Mouse (Mus musculus): Measurements from ENCODE around the gene Pgp. TPM values are rescaled to one million over a fixed set of nuclear protein-coding genes. Genes with fewer than 3 reads are reported as not detected.

Gene Pgp
- total RNA-seq, 4 experiments from 2014 or later = 39.9 to 44.4 (median 41.4) TPM

DNA sequence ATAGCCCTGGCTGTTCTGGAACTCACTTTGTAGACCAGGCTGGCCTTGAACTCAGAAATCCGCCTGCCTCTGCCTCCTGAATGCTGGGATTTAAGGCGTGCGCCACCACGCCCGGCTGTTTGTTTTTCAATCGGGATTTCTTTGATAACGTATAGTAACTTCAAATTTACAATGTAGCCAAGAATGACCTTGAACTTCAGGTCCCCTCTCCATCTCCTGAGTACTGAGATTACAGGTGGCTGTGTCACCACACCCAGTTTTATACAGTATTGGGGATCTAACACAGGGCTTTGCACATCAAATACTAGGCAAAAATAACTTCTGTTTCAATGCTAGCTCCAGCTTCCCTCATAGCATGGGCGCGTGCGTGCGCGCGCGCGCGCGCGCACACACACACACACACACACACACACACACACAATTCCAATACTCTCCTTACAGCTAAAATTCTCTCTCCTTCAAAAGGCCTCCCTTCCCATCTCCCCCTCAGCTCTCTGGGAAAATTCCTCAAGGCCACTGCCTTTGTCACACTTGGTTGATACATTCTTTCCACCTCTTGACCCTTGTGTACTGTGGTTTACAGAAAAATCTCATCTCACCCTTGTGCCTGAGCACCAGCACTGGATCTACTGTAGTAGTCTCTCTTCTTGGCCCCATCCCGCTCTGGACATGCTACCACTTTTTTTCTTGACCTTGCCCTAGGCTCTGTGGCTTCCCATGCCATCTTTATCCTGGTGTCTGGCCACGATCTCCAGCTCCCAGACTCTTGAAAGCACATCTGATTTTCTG, 11.0 kb downstream of the Pgp start:
- DNase-seq (ENCODE audit: low spot score) = no peak

DNA sequence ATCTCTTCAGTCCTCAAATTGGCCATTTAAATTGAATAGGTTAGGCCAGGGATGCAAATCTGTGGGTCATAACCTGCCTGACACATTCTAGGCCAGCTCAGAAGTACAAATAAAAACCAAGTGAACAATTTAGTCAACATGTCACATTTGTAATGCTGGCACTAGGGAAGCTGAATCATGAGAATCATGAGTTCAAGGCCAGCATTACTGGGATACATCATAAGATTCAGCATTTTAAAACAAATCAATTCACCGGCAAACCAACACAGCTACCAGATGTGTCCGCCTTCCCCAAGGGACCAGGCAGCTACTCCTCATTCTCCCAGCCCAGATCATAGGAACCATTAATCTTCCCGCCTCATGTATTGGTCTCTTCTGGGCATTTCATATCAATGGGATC, 13.3 kb downstream of the Pgp start:
- no peak for DNase-seq (ENCODE audit: low spot score)

DNA sequence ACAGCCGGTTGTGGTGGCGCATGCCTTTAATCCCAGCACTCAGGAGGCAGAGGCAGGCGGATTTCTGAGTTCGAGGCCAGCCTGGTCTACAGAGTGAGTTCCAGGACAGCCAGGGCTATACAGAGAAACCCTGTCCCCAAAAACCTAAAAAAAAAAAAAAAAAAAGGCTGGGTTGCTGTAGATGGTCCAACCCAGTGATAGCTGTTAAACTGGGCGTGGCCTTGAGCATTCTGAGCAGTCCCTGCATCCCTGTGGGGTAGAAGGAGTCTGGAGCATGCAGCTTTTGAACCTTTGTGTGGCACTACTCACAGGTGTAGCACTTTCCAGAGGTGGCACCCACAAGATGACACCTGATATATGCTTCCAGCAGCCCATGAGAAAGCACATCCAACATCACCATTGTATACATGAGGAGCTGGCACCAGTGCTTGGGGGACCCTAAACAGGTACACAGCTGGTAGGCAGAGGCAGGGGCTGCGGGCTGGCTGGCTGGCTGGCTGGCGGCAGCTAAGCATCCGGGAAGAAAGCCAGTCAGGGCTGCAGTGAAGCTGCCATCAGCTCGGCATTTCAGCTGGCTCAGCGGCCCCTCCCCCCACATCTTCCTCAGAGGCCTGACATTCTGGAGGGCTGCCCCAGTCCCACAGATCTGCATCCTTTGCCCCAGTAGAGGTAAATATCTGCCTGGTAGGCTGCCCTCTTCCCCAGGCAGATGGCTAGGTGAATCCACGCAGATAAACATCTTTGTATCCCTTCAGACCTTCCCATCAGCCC, 15.1 kb downstream of the Pgp start:
- DNase-seq (ENCODE audit: low spot score) = no peak

DNA sequence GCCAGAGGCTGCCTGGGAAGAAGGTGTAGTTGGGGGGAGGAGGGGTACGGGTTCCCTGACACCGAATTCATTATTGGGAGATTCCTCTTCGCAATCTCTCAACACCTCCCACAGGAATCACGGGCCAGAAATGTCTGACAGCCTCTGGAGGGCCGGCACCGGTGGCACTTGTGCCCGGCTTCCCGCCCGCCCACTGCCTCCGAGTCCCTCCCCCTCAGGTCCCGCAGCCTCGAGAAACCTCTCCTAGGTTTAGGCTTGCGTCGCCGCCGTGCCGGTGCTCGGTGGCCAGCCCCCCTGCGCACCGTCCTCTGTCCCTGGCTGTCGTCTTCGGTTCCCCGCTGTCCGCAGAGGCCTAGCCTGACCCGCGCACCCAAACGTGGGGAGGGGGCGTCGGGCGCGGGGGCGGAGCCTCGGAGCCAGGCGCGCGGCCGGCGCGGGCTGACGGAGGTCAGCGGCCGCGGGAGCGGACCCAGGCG, 18.0 kb downstream of the Pgp start, which contains the start of gene Caskin1:
TSS of gene Caskin1 (plus strand) at position 416 of the 476 bp plus-strand sequence.
- DNase-seq (ENCODE audit: low spot score) = no peak

DNA sequence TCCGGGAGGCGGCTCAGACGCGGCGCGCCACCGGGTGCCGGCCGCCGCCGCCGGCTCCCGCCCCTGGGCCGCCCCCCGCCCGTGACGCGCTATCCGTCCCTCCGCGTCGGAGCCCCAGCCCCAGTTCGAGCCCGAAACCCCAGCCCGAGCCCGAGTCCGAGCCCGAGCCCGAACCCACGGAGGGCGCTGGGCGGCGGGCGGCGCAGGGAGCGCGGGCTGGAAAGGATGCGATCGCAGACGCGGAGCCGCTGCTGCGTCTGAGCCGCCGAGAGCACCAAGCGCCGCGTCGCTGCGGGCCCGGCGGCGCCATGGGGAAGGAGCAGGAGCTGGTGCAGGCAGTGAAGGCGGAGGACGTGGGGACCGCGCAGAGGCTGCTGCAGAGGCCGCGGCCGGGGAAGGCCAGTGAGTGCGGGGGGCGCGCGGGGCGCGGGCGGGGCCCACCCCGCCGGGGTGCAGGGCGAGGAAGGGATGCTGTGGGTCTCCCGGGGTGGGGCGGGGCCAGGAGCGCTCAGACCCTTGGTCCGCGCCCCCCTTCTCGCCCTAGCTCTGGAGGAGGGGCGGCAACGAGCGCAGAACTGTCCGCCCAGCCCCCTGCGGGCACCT, 18.6 kb downstream of the Pgp start:
- no peak for DNase-seq (ENCODE audit: low spot score)

DNA sequence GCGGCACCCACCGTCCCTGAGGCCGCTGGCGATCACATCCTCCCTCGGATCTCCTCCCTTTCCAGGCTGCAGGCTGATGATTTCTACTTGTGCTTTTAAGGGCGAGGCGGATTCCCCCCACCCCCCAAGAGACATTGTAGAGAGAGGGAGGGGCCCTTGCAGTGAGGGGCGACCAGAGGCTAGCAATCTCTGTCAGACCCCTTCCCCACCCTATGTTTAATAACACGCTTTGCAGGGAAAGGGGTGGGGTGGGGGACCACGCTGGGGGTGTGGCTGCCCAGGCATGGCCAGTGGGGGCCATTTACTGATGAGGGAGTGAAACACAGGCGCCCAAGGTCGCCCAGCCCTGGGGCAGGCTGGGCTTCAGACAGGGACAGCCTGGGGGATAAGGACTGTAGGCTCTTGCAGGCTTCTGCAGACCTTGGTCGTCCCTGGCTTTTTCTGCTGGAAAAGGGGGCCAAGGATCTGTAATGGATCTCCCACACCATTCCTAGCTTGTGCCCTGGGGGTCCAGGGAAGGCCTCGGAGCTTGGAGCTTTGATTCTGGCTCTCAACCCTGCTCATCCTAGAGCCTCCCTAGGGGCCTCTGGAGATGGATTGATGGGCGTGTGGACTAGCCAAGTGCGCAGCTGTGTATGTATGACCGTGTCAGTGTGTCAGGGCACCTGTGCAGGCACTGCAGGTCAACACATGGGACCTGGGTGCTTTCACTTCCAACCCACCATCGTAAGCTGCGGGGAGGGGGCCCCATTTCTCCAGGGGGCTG, 19.3 kb downstream of the Pgp start:
- no peak for DNase-seq (ENCODE audit: low spot score)

DNA sequence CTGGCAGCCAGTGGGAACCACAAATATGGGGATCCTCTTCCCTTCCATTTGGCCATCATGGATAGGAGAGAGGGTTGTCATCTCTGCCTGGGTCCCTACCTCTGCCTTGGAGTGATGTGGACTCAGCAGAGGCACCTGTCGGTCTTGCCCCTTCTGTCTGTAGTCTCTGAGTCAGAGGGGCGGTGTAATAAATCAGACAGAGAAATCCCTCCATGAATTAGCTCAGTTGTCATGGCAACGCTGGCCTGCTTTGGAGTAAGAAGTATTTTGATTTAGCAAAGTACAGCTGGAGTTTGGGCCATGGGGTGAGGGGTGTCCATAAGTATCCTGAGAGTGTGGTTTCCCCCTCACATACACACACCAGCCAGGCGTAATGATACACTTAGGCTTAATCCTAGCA, 20.2 kb downstream of the Pgp start:
- DNase-seq (ENCODE audit: low spot score) = no peak

DNA sequence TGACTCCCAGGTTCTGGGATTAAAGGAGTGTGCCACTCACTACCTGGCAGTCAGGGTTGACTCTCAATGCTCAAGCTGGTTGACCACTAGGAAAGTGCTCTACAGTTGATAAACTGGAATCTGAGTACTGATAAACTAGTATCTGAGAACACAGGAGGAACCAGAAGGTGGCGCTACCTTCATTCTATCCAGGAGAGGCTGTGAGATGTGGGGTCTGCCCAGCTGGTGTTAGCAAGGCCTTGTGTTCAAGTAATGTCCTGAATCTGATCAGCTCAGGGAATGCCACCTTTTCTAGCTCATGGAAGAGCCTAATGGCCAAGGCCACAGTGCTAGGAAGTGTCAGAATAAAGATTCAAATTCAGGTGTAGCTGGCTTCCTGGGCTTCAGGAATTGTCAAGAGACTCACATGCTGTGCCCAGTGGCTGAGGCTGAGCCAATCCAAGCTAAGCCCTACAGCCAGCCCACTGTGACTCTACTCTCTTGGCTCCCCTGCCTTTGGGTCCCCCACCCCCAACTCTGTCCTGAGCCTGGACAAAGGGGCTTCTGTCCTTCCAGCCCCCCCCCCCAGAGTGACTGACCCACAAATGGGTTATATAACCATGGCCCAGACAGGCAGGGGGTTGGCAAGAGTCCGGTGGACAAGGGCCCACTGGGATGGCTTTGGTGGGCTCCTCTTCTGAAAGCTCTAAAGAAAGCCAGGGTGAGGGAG, 24.6 kb downstream of the Pgp start:
- no peak for DNase-seq (ENCODE audit: low spot score)

DNA sequence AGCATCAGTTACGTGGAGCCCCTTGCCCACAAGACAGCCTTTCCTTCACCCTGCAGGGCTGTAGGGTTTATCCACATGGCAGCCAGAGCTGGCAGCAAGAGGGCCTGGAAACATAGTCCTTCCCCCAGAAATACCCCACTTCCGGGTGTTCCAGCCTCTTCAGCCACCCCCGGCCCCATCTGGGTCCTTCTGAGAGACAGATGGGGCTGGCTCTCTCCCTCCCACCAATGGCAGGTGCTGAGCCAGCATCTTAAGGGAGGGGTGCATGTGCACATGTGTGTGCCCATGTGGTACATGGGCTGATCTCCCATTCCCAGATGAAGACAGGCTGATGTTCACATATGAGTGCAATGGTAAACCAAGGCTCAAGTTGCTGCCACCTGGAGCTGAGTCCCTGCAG, 25.3 kb downstream of the Pgp start:
- no peak for DNase-seq (ENCODE audit: low spot score)

DNA sequence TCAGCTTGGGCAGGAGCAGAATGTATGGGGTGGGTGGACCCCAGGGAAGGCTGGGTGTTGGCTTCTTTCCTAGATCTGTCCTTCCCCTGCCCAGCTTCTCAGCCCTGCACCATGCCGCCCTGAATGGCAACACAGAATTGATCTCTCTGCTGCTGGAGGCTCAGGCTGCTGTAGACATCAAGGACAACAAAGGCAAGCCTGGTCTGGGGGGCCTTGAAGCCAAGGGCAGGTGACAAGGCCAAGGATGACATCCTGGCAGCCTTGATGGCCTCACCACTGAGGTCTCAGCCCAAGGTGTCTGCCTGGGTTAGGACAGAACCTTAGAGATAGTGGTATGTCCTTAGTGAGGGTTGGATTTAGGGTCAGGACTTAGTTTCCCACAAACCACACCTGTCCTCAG, 25.8 kb downstream of the Pgp start:
- DNase-seq (ENCODE audit: low spot score) = no peak

DNA sequence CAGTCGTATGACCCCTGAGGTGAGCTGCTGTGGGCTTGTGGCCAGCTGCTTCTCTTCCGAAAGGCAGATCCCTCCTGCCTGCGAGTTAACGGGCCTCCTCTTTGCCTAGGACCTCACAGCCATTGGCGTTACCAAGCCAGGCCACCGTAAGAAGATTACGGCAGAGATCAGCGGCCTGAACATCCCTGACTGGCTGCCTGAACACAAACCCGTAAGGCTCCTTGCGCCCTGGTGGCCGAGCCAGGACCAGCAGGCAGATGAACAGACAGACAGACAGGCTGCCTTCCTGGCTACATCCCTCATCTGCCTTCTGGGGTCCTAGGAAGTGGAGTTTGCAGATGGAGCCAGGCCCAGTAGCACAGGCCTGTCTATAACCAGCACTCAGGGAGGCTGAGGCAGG, 32.0 kb downstream of the Pgp start:
- no peak for DNase-seq (ENCODE audit: low spot score)

DNA sequence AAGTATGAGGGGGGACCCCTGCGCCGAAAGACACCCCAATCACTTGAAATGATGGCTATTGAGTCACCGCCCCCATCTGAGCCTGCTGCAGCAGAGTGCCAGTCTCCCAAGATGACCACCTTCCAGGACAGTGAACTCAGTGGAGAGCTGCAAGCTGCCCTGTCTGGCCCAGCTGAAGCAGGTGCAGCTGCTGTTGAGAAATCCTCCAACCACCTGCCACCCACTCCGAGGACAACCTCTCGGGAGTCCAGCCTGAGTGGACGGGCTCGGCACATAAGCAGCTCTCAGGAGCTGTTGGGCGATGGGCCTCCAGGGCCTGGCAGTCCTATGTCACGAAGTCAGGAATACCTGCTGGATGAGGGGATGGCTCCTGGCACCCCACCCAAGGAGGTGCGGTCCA, 33.9 kb downstream of the Pgp start:
- DNase-seq (ENCODE audit: low spot score) = no peak

DNA sequence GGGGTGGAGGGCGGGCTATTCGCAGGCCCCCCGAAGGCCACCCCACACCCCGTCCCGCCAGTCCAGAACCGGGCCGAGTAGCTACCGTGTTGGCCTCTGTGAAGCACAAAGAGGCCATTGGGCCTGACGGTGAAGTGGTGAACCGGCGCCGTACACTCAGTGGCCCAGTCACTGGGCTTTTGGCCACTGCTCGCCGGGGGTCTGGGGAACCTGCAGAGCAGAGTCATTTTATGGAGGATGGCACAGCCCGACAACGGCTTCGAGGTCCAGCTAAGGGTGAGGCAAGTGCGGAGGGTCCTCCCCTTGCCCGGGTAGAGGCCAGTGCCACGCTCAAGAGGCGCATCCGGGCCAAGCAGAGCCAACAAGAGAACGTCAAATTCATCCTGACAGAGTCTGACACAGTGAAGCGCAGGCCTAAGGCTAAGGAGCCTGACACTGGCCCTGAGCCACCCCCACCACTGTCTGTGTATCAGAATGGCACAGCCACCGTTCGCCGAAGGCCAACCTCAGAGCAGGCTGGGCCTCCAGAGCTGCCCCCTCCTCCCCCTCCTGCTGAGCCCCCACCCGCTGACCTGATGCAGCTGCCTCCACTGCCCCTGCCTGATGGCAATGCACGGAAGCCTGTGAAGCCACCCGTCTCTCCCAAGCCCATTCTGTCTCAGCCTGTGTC, 35.2 kb downstream of the Pgp start:
- no peak for DNase-seq (ENCODE audit: low spot score)

DNA sequence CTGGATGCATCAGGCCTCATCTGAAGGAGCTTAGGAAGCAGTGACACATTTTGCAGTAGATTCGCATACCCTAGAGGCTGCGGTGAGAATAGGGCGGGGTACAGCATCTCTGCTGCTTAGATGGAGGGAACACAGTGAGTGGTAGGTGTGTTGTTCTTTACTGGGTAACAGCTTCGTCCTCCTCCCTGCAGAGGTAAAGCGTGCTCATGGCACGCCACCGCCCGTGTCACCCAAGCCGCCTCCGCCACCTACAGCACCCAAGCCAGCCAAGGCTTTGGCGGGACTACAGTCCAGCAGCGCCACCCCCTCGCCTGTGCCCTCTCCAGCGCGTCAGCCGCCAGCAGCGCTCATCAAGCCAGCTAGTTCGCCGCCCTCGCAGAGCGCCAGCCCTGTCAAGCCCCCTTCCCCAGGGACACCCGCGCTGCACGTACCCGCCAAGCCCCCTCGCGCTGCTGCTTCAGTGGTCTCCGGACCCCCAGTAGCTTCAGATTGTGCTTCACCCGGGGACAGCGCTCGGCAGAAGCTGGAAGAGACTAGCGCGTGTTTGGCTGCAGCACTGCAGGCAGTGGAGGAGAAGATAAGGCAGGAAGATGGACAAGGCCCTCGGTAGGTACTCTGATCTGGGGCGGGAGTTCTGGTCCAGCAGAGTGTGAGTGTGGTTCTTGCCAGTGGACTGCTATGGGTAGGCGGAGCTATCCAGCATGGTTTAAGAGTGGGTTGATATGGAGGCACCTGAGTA, 36.3 kb downstream of the Pgp start:
- DNase-seq (ENCODE audit: low spot score) = no peak

DNA sequence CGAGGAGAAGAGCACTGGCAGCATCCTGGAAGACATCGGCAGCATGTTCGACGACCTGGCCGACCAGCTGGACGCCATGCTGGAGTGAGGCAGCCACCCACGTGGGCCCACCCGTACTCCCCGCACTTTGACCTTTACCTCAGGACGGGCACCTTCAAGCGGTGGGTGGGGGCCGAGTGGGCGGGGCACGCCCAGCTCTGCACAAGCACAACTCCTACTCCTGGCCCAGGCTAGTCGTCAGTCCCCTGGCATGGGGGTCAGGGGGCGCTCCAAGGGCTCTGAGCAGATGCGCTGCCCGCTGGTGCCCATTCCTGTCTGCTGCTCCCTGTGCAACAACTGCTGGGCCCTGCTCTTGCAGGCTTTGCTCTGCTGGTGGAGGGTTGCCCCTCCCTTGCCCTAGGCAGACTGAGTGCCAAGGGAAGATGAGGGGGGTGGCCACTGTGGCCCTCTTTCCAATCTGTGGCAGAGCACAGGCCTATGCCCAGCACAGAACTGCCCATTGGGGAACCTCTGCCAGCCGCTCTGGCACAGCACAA, 37.0 kb downstream of the Pgp start:
- DNase-seq (ENCODE audit: low spot score) = no peak

DNA sequence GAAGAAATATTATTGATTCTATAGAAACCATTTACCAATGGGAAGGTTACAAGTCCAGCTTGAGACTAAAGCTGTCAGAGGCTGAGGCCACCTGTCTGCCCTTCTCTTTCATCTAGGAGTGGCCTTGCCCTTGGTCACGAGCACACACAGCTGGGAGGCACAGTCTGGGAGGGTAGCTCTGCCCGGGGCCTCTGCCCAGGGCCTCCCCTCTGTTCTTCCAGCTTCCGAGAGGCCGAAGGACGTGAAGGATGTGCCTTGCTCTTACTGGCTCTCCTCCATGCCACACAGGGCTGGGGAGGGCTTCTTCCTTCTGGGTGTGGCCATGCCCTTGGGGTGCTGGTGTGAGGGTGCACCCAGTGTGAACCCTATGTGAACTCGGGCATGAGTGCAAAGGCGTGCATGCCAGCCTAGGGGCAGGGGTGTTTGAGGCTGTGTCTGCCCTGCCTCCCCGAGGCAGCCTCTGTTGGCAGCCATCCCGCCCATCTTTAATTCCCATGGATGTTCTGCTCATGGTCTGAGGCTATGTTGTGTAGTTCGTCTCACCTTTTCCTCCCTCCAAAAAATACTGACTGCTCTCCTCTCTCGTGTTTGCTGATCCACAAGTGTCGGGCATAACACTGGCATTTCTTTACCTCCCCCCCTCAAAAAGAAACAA, 37.7 kb downstream of the Pgp start:
- DNase-seq (ENCODE audit: low spot score) = no peak

DNA sequence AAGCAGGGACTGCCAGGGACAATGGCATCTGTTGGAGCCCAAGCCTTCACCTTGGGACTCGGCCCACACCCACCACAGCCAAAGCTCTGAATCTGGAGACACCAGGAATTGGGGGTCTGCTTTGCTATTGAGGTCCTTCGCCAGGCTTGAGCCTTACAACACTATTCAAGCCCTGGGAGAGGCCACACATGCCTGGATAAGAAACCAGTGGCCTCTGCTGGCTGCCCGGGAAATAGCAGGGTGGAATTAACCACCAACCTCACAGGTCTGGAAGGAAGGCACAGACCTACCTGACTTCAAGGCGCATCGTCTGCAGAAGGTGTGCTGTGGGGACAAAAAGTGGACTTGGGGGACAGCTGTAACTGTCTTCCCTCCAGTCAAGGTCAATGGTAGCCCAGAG, 43.4 kb downstream of the Pgp start:
- DNase-seq (ENCODE audit: low spot score) = peak; percentile 37

DNA sequence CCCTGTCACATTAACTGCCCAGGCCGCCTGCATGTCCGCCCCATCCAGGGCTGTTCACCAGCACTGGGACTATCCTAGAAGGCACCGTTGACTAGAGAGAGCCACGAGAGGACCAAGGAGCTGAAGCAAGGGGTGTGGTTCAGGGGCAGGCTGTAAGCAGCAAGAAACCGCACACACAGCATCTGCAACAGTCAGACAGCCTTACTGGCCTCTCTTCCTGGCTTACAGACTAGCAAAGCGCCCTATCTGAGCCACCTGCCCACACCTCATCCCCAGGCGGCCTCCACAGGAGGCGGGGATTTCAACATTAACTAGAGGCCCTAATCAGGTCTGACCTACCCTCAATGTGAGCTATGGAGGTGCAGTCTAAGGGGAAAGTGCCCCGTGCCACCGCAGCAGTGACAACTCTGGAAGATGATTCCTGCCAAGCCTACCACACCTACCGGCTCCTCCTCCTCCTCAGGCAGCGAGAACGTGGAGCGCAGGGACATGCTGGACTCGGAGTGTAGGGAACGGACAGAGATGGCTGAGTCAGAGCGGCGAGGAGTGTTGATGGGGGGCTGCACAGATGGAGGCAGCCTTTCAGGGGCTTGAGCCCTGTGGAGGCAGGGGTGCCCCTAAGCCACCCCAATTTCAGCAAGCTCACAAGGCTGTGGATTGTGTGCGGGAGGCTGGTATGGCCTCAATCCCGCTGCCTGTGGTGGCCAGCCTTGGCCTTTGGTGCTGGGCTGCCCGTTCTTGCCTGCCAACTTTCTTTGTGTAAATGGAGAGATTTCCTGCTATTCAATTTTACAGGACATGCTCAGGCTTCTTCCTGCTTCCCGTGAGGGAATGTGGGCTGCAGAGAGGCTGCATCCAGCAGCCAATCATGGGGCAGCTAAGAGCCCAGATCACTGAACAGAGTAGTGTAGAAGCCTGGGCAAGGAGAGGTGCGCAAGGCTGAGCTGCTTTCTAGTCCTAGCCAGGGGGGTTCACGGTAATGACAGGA, 44.4 kb downstream of the Pgp start:
- DNase-seq (ENCODE audit: low spot score) = peak; percentile 55

Data from heart, adult 8-10 months (tissue).